Mouse (Mus musculus) induced T-regulatory cell, adult 2 months (primary cell): ENCODE data around the gene Plg.

Experiments
- DNase-seq: peaks from one replicate; pipeline ENCODE4 v3.0.0-alpha.2; 2012; ENCODE audit warnings: low read depth

Gene Plg

GRCm38 (mm10) chr17:12377981-12378705, at the start of gene Plg:
Plg (plus strand) TSS chr17:12378608.
- no peak for DNase-seq

- DNase-seq = no peak
Measured at GRCm38 (mm10) chr17:12335115-12335514, 43.3 kb upstream of the Plg start.

- DNase-seq = no peak
Measured at GRCm38 (mm10) chr17:12336073-12336868, 42.1 kb upstream of the Plg start.

- DNase-seq = no peak
Measured at GRCm38 (mm10) chr17:12337156-12337555, 41.3 kb upstream of the Plg start.

- no peak for DNase-seq
Measured at GRCm38 (mm10) chr17:12343702-12344376, 34.6 kb upstream of the Plg start.

GRCm38 (mm10) chr17:12347462-12347861, 30.9 kb upstream of the Plg start:
- DNase-seq = no peak

- peak; percentile 65 for DNase-seq
Measured at GRCm38 (mm10) chr17:12351564-12351963, 26.8 kb upstream of the Plg start.

- no peak for DNase-seq
Measured at GRCm38 (mm10) chr17:12352781-12353180, 25.6 kb upstream of the Plg start.

- DNase-seq = no peak
Measured at GRCm38 (mm10) chr17:12359876-12360275, 18.5 kb upstream of the Plg start.

- peak; percentile 90 for DNase-seq
Measured at GRCm38 (mm10) chr17:12363601-12364425, 14.6 kb upstream of the Plg start.

- no peak for DNase-seq
Measured at GRCm38 (mm10) chr17:12364426-12364735, 14.0 kb upstream of the Plg start.

- peak; percentile 81 for DNase-seq
Measured at GRCm38 (mm10) chr17:12367373-12367930, 11.0 kb upstream of the Plg start.

- no peak for DNase-seq
Measured at GRCm38 (mm10) chr17:12369393-12369792, 9.0 kb upstream of the Plg start.

GRCm38 (mm10) chr17:12370289-12370688, 8.1 kb upstream of the Plg start:
- DNase-seq = no peak

- peak; percentile 93 for DNase-seq
Measured at GRCm38 (mm10) chr17:12371310-12371925, 7.0 kb upstream of the Plg start.

GRCm38 (mm10) chr17:12372021-12372420, 6.4 kb upstream of the Plg start:
- DNase-seq = peak; percentile 92

GRCm38 (mm10) chr17:12373601-12374144, 4.7 kb upstream of the Plg start:
- no peak for DNase-seq

GRCm38 (mm10) chr17:12380287-12380686, 1.9 kb downstream of the Plg start:
- DNase-seq = no peak

- no peak for DNase-seq
Measured at GRCm38 (mm10) chr17:12381579-12381978, 3.2 kb downstream of the Plg start.

- DNase-seq = no peak
Measured at GRCm38 (mm10) chr17:12382531-12382930, 4.1 kb downstream of the Plg start.
